Mouse (Mus musculus): ENCODE measurements around the gene Atp1b1.
A peak's percentile ranks its signal among the peaks of the same experiment; 100 is the strongest.

The Atp1b1 gene

DNA sequence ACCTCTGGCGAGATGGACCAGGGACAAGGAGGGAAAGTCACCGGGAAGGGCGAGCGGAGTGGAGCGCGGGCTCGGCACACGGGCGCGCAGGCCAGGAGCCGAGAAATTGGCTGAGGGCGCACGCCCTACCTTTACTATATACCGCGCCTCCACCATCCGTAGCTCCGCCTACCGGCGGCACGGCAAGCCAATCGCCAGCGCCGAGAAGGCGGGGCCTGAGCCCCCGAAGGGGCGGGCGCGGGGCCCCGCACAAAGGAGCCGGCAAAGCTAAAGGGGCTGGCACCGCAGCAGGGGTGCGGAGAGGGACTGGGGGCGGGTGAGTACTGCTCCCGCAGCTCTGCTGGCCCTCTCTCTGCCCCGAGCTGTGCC is at the start of gene Atp1b1:
Atp1b1 (minus strand) TSS at position 111 of the 369 bp plus-strand sequence.
- peak; percentile 83 for DNase-seq

DNA sequence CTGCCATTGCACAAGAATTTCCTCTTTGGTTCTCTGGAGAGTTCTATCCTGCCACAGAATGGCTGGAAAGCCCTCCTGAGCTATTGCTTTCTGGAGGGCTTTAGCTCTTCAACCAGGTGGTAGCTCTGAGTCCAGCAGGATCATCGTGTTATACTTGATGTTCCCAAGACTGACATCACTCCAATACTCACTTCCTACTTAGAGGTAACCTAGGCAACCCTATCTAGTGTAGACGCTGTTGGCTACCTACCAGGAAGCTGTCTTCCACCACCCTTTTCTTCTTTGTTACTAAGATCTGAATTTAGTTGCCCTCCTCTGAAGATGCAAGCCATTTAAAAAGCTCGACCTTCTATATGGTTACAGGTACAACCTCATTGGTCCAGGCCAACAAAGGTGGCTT is 46.9 kb upstream of the Atp1b1 start:
- no peak for DNase-seq

- no peak for DNase-seq
Observed at GRCm38 (mm10) chr1:164503140-164503730, 45.1 kb upstream of the Atp1b1 start.

- DNase-seq: no peak
Observed at GRCm38 (mm10) chr1:164502231-164502630, 44.1 kb upstream of the Atp1b1 start.

DNA sequence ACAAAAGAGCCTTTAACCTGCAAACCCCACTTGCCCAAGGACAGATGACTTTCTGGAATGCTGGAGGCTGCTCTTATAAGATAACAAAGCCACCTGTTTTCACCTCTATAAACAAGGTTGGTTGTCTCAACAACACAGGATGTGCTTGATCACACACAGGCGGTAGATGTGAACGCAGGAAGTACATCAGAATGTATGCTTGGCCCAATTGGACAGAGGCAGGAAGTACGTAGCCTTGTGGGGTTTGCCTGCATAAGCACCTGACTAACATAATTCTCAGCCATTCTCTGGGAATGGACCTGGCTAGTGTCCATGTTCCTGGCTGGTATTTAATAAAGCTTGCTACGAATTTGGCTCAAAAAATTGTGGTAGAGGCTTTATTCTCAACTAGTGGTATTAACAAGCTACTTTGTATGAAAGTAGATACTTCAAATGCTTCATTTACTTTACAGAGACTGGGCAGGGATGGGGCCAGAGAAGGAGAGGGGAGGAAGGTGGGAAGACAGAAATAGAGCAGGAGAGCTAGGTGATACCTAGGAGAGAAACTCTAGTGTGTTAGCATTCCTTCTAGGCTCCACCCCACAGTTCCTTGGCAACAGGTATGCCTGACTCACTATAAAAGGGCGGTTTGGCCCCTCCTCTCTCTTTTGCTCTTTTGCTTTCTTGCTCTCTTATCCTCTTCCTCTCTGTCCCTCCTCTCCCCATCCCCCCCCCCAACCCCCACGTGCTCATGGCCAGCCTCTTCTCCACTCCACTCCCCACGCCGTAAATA is 36.8 kb upstream of the Atp1b1 start:
- DNase-seq: no peak

- no peak for DNase-seq
Observed at GRCm38 (mm10) chr1:164494215-164494614, 36.1 kb upstream of the Atp1b1 start.

GRCm38 (mm10) chr1:164493042-164493705 is 35.0 kb upstream of the Atp1b1 start:
- peak; percentile 12 for DNase-seq

DNA sequence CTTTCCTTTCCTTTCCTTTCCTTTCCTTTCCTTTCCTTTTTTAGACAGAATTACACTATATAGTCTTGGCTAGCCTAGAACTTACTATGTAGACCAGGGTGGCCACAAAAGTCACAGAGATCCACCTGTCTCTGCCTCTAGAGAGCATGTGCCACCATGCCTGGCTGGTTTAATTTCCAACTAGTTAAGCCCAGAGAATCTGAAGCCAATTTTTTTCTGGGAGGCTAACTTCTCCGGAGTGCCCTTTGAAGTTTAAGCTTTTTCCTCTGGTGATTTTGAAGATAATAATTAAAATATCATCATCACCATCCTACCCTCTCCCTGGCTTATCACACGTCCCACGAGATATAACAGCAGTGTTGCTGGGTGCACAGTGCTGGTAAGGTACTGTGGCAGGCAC is 34.3 kb upstream of the Atp1b1 start:
- DNase-seq: no peak

GRCm38 (mm10) chr1:164489961-164490594 is 31.9 kb upstream of the Atp1b1 start:
- DNase-seq: no peak

DNA sequence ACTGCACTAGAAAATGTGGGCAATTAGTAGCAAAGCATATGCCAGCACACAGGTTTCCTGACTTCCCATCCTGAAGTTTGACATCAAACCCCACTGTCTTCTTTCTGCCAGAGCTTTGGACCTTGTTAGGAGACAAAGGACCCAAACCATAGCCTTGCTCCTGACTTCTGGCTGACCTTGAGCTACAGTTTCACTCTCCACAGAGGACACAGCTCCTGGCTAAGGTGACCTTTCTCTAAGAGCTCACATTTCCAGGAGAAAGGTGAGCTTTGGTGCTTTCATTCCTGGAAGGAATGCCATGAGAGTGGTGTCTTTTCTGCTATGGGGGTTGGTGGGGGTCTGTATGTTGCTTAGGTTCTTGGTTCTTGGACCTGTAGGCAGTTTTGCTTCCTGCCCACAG is 25.6 kb upstream of the Atp1b1 start:
- DNase-seq: no peak

DNA sequence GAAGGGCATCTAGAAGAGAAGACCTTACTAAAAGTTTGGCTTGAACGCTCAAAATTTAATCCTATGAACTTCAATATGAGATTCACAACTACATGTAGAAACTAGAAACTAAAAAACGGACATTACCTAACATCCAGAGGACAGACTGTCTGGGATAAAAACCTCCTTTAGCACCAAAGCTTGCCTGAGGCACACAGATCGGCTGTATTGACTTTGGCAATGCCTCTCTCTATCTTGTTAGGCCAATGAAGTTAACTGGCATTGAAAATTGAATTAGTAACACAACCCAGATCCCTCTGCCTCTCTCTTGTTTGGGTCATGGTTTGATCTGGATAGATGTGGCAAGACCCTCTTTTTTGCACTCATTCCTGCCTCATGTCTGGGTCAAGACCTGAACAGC is 24.7 kb upstream of the Atp1b1 start:
- DNase-seq: no peak

DNA sequence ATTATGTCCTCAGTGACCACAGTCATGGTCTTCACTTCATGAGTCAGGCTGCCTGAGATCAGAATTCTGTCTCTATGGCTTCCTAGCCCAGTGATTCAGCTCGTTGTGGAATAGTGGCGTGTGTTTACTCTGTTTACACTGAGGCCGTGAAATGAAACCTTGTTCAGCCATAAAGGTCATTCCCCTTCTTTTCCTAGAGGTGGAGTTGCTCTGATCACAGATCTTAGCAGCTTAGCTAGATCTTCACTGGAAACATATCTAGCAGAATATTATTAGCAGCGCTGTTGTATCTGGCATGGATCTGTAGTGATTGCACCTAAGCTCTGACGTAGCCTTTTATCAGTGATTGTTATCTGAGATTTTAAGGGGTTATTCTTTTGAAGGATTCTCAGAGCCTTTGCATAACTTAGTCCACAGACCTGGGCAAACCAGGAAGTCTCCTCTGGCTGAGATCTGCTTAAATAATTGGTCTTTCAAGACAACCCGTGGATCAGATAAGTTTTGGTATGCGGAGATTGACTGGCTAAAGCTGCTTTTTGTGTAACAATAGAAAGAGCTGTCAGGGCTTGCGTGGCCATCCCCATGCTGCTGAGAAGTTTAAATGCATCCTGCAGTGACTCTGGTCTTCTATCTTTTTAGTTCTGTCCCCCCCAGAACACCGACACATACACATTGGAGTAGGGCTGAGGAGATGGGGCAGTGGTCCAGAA is 23.6 kb upstream of the Atp1b1 start:
- DNase-seq: no peak

DNA sequence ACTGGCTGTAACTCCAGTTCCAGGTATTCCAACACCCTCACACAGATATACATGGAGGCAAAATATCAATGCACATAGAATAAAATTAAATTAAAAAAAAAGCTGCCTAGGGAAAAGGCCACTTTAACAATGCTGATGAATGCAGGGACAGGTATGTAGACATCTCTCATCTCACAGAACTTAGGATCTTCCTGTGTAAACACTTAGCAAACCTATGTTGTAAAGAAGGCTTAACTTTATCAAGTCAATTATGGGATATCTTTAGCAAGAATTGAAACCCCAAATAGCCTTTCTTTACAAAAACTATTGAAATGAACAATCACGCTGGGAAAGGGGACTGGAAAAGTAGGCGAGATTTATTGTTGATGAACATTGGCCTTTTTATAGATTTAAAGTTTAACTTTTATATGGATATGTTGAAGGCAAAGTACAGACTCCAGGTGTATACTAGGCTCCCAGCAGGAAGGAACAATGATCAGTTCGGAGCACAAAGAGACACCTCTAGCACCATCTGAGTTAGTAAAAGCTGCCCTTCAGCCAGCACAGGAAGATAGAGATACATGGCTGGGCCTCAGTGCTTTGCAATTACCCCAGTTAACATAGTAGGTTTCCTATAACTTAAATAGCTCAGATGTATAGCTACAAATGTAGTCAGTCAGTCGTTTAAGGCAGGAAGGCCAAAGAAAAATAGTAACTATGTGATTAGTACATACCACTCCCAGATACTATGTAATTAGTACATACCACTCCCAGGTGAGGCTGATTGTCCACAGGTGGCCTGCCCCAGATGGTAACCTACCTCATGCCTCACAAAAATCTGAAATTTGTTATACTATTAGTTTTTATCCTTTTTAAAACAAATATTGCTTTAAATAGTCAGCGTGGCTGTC is 22.8 kb upstream of the Atp1b1 start:
- DNase-seq: no peak

GRCm38 (mm10) chr1:164475895-164476294 is 17.7 kb upstream of the Atp1b1 start:
- no peak for DNase-seq

GRCm38 (mm10) chr1:164474778-164475511 is 16.8 kb upstream of the Atp1b1 start:
- DNase-seq: no peak

- no peak for DNase-seq
Observed at GRCm38 (mm10) chr1:164474310-164474709, 16.2 kb upstream of the Atp1b1 start.

DNA sequence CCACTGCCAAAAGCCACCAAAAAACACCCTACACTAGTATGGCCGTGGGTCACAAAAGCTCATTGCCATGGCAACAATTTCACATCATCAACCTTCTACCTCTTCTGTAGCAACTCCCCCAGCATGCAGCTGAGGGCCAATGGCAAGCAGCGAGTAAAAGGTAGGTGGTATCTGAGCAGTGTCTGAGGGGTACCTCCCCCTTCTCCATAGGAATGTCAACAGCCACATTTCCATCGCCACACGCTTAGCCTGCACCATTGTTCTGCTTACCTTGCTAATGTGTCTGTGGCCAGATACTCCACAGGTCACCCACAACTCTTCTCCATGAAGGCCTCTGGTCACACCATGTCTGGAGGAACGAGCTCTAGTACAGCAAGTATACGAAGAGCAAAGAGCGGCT is 15.2 kb upstream of the Atp1b1 start:
- DNase-seq: no peak

DNA sequence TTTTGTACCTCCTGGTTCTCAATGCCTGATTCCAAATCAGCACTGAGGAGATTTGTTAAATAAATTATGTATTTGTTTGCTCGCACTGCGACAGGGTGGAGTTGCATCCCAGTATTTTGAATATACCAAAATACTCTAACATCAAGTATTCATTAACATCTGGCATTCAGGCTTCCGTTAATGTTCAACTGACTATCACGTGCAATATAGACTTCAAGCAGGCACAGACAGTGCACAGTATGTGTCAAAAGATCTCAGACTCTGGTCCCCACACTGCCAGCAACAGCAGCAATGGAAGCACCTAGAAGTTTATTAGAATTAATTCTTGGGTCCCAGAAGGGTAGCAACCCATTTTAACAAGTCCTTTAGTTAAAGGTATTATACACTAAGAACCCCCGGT is 13.5 kb upstream of the Atp1b1 start:
- DNase-seq: no peak

GRCm38 (mm10) chr1:164470985-164471384 is 12.8 kb upstream of the Atp1b1 start:
- DNase-seq: no peak

DNA sequence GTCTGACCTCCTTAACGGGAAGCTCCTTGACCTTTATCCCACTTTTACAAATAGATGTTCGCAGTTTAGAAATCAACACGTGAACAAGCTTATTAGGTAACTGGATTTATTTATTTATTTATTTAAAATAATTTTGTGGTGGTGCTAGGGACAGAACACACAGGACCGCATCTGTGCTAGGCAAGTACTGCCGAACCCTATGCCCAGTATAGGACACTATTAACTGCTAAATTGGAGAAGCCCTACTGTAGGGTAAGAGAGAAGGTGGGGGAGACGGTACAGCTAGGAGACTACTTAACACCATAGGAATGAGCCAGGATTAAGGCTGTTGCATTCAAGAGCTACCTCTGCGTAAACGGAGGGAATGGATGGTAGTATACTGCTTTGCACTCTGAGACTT is 10.2 kb upstream of the Atp1b1 start:
- no peak for DNase-seq

DNA sequence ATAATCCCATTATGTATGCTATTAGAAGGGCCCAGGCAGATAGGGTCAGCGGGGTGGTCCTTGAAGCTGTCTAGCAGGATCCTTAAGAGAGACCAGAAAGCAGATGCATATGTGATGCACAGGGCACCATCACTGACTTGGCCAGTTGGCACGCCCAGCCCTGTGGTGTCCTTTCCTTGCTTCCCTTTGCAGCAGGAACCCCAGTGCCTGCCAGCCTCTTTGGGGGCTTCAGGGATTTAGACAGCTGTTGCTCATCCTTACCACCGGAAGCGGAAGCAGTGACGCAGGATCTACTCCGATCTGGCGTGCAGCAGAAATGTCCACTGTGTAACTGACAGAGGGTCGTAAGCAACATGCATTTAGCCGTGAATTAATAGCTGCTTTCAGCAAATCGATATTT is 9.3 kb upstream of the Atp1b1 start:
- DNase-seq: no peak
